ENCODE assay signal across 10 mouse cellular contexts in genomic region chr5:145189416-145189815, GRCm38 (mm10). TPM values are rescaled to one million over a fixed set of nuclear protein-coding genes. Genes with fewer than 3 reads are reported as not detected.
DNase-seq lines count a peak whose midpoint lies in the region; ATAC-seq and TF ChIP-seq lines count a peak whose summit lies in the region.
"Had no signal": no experiment of that assay in that cellular context is flagged by ENCODE, and none has a peak within 500 bp of the region (broad histone marks: within the 10 kb centered on the region; RNA-seq: fewer than 3 reads in every experiment).

No protein-coding gene starts in this region.

- H3K27me3 ChIP-seq in heart, embryonic 16.5 days (ENCODE audit: control insufficient read depth, insufficient read depth, low read length) = no peaks in the 10 kb centered on the region
- no peaks in the 10 kb centered on the region for H3K27me3 ChIP-seq in stomach, embryonic 15.5 days (replicated peaks)
- H3K27me3 ChIP-seq in stomach, postnatal 0 days (ENCODE audit: control insufficient read depth, insufficient read depth, low read length) = no peaks in the 10 kb centered on the region
- no peaks in the 10 kb centered on the region for H3K27me3 ChIP-seq in limb, embryonic 12.5 days

- TF ChIP-seq EP300 in stomach, postnatal 0 days (optimal IDR thresholded peaks at IDR 0.05) = no peak

- no peak for DNase-seq in heart, postnatal 25 days (ENCODE audit: low spot score)
- DNase-seq in stomach, postnatal 0 days (ENCODE audit: low spot score) = no peak
- DNase-seq in natural killer cell, adult 2 months (ENCODE audit: low spot score in 2 of 2) = no peak
- no peak for DNase-seq in left cerebral cortex, adult 11 months (ENCODE audit: low spot score)
- no peak for DNase-seq in embryo, embryonic 10 days (ENCODE audit: low spot score)
- DNase-seq: embryo, embryonic 11 days had no signal

- H3K36me3 ChIP-seq in heart, embryonic 16.5 days (ENCODE audit: control insufficient read depth, insufficient read depth) = peaks cover 35% of the 10 kb centered on the region
- peaks cover 31% of the 10 kb centered on the region for H3K36me3 ChIP-seq in stomach, embryonic 15.5 days
- H3K36me3 ChIP-seq in stomach, postnatal 0 days (ENCODE audit: control insufficient read depth, insufficient read depth, low read length) = peaks cover 10% of the 10 kb centered on the region; the same call in 1 of the 2 replicates
- peaks cover 53% of the 10 kb centered on the region for H3K36me3 ChIP-seq in limb, embryonic 12.5 days

- no peak overlapping the region for H3K27ac ChIP-seq in heart, embryonic 16.5 days (ENCODE audit: low read length)
- no peak overlapping the region for H3K27ac ChIP-seq in stomach, embryonic 15.5 days
- H3K27ac ChIP-seq in stomach, postnatal 0 days (replicated peaks) = no peak overlapping the region
- no peak overlapping the region for H3K27ac ChIP-seq in limb, embryonic 12.5 days

- no peak overlapping the region; the same call in 1 of the 2 replicates for H3K9ac ChIP-seq in heart, embryonic 16.5 days (ENCODE audit: low read length)
- H3K9ac ChIP-seq in stomach, embryonic 15.5 days = no peak overlapping the region
- H3K9ac ChIP-seq in stomach, postnatal 0 days (ENCODE audit: low read length) = no peak overlapping the region
- no peak overlapping the region for H3K9ac ChIP-seq in limb, embryonic 12.5 days (replicated peaks)

- H3K4me3 ChIP-seq in heart, embryonic 16.5 days (ENCODE audit: low read length) = peak overlapping the region; percentile 86
- H3K4me3 ChIP-seq in stomach, embryonic 15.5 days (replicated peaks) = 0 out of 2 replicates have a peak overlapping the region, but pooled peaks have one; percentile 75
- no peak overlapping the region for H3K4me3 ChIP-seq in stomach, postnatal 0 days (ENCODE audit: low read depth, low read length)
- H3K4me3 ChIP-seq in limb, embryonic 12.5 days (replicated peaks) = no peak overlapping the region

- H3K4me1 ChIP-seq in heart, embryonic 16.5 days (ENCODE audit: control insufficient read depth, insufficient read depth, low read length) = peaks cover 20% of the 10 kb centered on the region
- peaks cover 13% of the 10 kb centered on the region for H3K4me1 ChIP-seq in stomach, embryonic 15.5 days
- peaks cover 5% of the 10 kb centered on the region; the same call in 1 of the 2 replicates for H3K4me1 ChIP-seq in stomach, postnatal 0 days (replicated peaks; ENCODE audit: control insufficient read depth, insufficient read depth)
- peaks cover 19% of the 10 kb centered on the region for H3K4me1 ChIP-seq in limb, embryonic 12.5 days (replicated peaks)

- no peaks in the 10 kb centered on the region for H3K9me3 ChIP-seq in heart, embryonic 16.5 days (replicated peaks; ENCODE audit: control insufficient read depth, low read length)
- H3K9me3 ChIP-seq in stomach, embryonic 15.5 days = no peaks in the 10 kb centered on the region
- H3K9me3 ChIP-seq in stomach, postnatal 0 days (ENCODE audit: control insufficient read depth, low read length) = no peaks in the 10 kb centered on the region
- no peaks in the 10 kb centered on the region for H3K9me3 ChIP-seq in limb, embryonic 12.5 days

- ATAC-seq in heart, embryonic 16.5 days (replicated peaks; ENCODE audit: extremely low read depth, insufficient read depth, low FRiP score) = no peak
- no peak for ATAC-seq in stomach, embryonic 15.5 days (ENCODE audit: insufficient read depth, low FRiP score, low read depth)
- no peak for ATAC-seq in stomach, postnatal 0 days (ENCODE audit: low FRiP score, low TSS enrichment)
- ATAC-seq in limb, embryonic 12.5 days (ENCODE audit: insufficient number of reproducible peaks, insufficient read depth, low FRiP score, low TSS enrichment, low read depth) = no peak
- ATAC-seq: hindbrain, embryonic 16.5 days had no signal

- intact Hi-C loops in heart, postnatal 25 days (cut with DNase I) = no loop called here

- TF ChIP-seq CTCF in stomach, postnatal 0 days (IDR thresholded peaks at IDR 0.05; ENCODE audit: low read depth) = no peak

- H3K4me2 ChIP-seq in heart, embryonic 16.5 days (ENCODE audit: low read depth, low read length) = peak overlapping the region; percentile 68
- peak overlapping the region; percentile 65 for H3K4me2 ChIP-seq in stomach, embryonic 15.5 days
- H3K4me2 ChIP-seq in stomach, postnatal 0 days (replicated peaks; ENCODE audit: low read depth) = no peak overlapping the region
- H3K4me2 ChIP-seq in limb, embryonic 12.5 days = peak overlapping the region; percentile 82; the same call in 1 of the 2 replicates

- WGBS in heart, embryonic 16.5 days = 92% methylated on average over 6 of the region's 6 CpGs
- 84% methylated on average over 6 of the region's 6 CpGs for WGBS in stomach, embryonic 15.5 days
- WGBS in stomach, postnatal 0 days = 79% methylated on average over 6 of the region's 6 CpGs
- WGBS in limb, embryonic 12.5 days = 94% methylated on average over 6 of the region's 6 CpGs

RNA-seq across cellular contexts. Expression of gene Atp5j2, which starts 2.4 kb away (rescaled TPM):
- polyA plus RNA-seq in heart, embryonic 16.5 days (2015; fragmentation: Nextera tagmentation; extraction: Ambion mirVana) = 1,156 and 1,380 TPM in 2 replicates
- 1,000 to 10,000 TPM; 1,052 to 1,137 TPM for total RNA-seq in heart, postnatal 25 days (2021)
- polyA plus RNA-seq in stomach, embryonic 15.5 days (2015; fragmentation: Nextera tagmentation; extraction: Ambion mirVana) = 678 and 770 TPM in 2 replicates
- 602 and 646 TPM in 2 replicates for polyA plus RNA-seq in stomach, postnatal 0 days (2015; fragmentation: Nextera tagmentation; extraction: Ambion mirVana)
- polyA plus RNA-seq in limb, embryonic 12.5 days (2016; fragmentation: Nextera tagmentation; extraction: Ambion mirVana) = 603 and 604 TPM in 2 replicates

RNA-seq across cellular contexts. Expression of gene Zkscan14, which starts 12.3 kb away (rescaled TPM):
- polyA plus RNA-seq in heart, embryonic 16.5 days (2015; fragmentation: Nextera tagmentation; extraction: Ambion mirVana) = 7.0 and 8.0 TPM in 2 replicates
- 1 to 10 TPM; 6.2 to 7.2 TPM for total RNA-seq in heart, postnatal 25 days (2021)
- polyA plus RNA-seq in stomach, embryonic 15.5 days (2015; fragmentation: Nextera tagmentation; extraction: Ambion mirVana) = 7.4 and 8.0 TPM in 2 replicates
- 9.1 and 9.8 TPM in 2 replicates for polyA plus RNA-seq in stomach, postnatal 0 days (2015; fragmentation: Nextera tagmentation; extraction: Ambion mirVana)
- polyA plus RNA-seq in limb, embryonic 12.5 days (2016; fragmentation: Nextera tagmentation; extraction: Ambion mirVana) = 8.2 and 9.1 TPM in 2 replicates

RNA-seq across cellular contexts. Expression of gene Zkscan5, which starts 14.9 kb away (rescaled TPM):
- polyA plus RNA-seq in heart, embryonic 16.5 days (2015; fragmentation: Nextera tagmentation; extraction: Ambion mirVana) = 9.8 and 9.9 TPM in 2 replicates
- 10 to 100 TPM in 1 of 2 experiments, 1 to 10 TPM in 1; 9.4 to 11.0 TPM for total RNA-seq in heart, postnatal 25 days (2021)
- polyA plus RNA-seq in stomach, embryonic 15.5 days (2015; fragmentation: Nextera tagmentation; extraction: Ambion mirVana) = 10.4 and 12.1 TPM in 2 replicates
- polyA plus RNA-seq in stomach, postnatal 0 days (2015; fragmentation: Nextera tagmentation; extraction: Ambion mirVana) = 4.6 and 5.0 TPM in 2 replicates
- polyA plus RNA-seq in limb, embryonic 12.5 days (2016; fragmentation: Nextera tagmentation; extraction: Ambion mirVana) = 21.5 and 21.8 TPM in 2 replicates

RNA-seq across cellular contexts. Expression of gene Cpsf4, which starts 22.4 kb away (rescaled TPM):
- 25.9 and 26.5 TPM in 2 replicates for polyA plus RNA-seq in heart, embryonic 16.5 days (2015; fragmentation: Nextera tagmentation; extraction: Ambion mirVana)
- 10 to 100 TPM in 1 of 2 experiments, 1 to 10 TPM in 1; 9.6 to 11.1 TPM for total RNA-seq in heart, postnatal 25 days (2021)
- 43.0 and 44.6 TPM in 2 replicates for polyA plus RNA-seq in stomach, embryonic 15.5 days (2015; fragmentation: Nextera tagmentation; extraction: Ambion mirVana)
- polyA plus RNA-seq in stomach, postnatal 0 days (2015; fragmentation: Nextera tagmentation; extraction: Ambion mirVana) = 19.1 and 19.6 TPM in 2 replicates
- 65.9 and 67.2 TPM in 2 replicates for polyA plus RNA-seq in limb, embryonic 12.5 days (2016; fragmentation: Nextera tagmentation; extraction: Ambion mirVana)

RNA-seq across cellular contexts. Expression of gene Ptcd1, which starts 22.5 kb away (rescaled TPM):
- polyA plus RNA-seq in heart, embryonic 16.5 days (2015; fragmentation: Nextera tagmentation; extraction: Ambion mirVana) = 16.4 and 17.2 TPM in 2 replicates
- 10 to 100 TPM; 27.9 to 28.6 TPM for total RNA-seq in heart, postnatal 25 days (2021)
- polyA plus RNA-seq in stomach, embryonic 15.5 days (2015; fragmentation: Nextera tagmentation; extraction: Ambion mirVana) = 13.7 and 13.9 TPM in 2 replicates
- 8.3 and 9.1 TPM in 2 replicates for polyA plus RNA-seq in stomach, postnatal 0 days (2015; fragmentation: Nextera tagmentation; extraction: Ambion mirVana)
- 18.5 and 20.4 TPM in 2 replicates for polyA plus RNA-seq in limb, embryonic 12.5 days (2016; fragmentation: Nextera tagmentation; extraction: Ambion mirVana)

Comparison
In these comparisons a context has a peak if more than half of its experiments do, and no peak if none do; other contexts are left out.
1. H3K4me3 ChIP-seq: peak in heart, embryonic 16.5 days (single experiment) and stomach, embryonic 15.5 days (single experiment); none in stomach, postnatal 0 days (single experiment) and limb, embryonic 12.5 days (single experiment).